Mouse (Mus musculus) monocyte, adult 2 months (primary cell): Measurements from ENCODE around the gene Otud3.
A peak's percentile ranks its signal among the peaks of the same experiment; 100 is the strongest.
"Not testable (repeated sequence)": the region's sequence is repeated elsewhere in the genome, so short reads cannot be mapped to it uniquely, and the experiment has no call there.

Experiments used
- DNase-seq, 2 experiments: peaks; one replicate each; pipeline ENCODE4 v3.0.0; 2022; ENCODE audit warnings: low spot score in 2 of 2, low read depth in 1 of 2

Gene Otud3

DNA sequence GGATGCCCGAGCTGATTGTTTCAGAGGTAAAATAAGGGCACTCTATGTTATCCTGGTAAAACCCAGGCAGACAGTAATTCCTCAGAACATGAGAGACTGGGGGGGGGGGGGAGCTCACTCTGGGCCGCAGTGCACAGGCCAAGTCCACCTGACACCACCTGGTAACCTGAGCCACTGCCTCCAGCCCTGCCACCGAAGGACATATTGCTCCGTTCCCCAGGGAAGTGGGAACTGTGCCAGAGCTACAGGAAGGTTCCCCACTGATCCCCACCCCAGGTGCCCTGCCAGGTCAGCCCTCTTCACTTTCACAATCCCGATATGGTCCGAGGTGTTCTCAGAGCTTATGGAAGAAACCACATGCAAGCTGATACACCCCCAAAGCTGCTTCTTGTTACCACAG, 21.1 kb downstream of the Otud3 start:
- no peak for DNase-seq

- no peak for DNase-seq
Measured at GRCm38 (mm10) chr4:138889635-138890034, 24.1 kb downstream of the Otud3 start.

GRCm38 (mm10) chr4:138889165-138889564, 24.6 kb downstream of the Otud3 start:
- DNase-seq = no peak

GRCm38 (mm10) chr4:138884261-138884660, 29.5 kb downstream of the Otud3 start:
- DNase-seq = peak; percentile 71 to 79

DNA sequence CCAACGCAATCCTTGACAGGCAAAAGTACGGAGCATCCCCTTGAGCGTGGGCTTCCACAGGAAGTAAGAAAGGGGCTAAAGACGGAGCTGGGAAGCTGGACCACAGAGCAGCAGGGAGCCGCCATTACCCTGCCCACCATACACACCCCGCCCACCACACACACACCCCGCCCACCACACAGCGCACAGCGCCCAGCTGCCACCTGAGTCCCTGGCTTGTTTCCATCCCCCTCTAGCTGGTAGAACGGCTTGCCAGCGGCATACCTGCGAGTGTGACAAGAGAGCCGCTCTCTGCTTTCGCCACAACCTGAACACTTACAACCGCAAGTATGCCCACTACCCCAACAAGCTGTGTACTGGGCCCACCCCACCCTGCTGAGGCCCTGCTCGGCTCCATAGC, 31.6 kb downstream of the Otud3 start:
- no peak for DNase-seq

DNA sequence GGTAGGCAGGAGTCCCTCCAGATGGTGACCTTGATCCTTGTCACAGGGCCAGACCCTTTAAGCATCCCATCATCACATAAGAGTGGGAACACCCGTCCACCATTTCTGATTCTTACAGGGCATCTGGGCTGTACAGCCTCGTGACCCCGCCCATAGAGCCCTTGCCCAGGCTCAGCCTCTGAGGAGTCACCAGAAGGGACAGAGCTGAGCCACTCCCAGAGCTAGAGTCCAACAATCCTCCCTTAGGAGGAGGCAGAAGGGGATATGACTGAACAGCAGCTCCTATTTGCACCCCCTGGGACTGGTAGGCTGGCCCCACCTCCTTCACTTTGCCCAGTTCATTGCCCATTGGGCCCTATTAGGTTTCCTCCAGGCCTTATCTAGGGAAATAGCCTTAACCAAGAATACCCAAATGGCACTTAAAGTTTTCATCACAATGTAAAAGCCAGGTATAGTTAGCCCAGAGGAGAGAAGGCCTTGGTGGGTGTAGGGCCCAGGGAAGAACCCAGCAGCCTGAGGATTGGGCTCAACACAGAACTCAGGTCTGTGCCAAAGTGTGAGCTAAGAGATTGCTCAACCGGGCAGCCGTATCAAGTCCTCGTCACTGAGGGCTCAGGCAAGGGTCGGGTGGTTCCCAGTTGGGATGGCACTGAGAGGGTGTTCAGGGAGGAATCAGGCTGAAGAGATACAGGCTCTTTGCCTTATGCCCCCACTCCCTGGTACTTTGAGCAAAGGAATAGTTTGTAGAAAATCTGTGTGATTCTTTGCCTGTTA, 32.7 kb downstream of the Otud3 start:
- DNase-seq = no peak

- DNase-seq = no peak
Measured at GRCm38 (mm10) chr4:138879808-138880207, 33.9 kb downstream of the Otud3 start.

DNA sequence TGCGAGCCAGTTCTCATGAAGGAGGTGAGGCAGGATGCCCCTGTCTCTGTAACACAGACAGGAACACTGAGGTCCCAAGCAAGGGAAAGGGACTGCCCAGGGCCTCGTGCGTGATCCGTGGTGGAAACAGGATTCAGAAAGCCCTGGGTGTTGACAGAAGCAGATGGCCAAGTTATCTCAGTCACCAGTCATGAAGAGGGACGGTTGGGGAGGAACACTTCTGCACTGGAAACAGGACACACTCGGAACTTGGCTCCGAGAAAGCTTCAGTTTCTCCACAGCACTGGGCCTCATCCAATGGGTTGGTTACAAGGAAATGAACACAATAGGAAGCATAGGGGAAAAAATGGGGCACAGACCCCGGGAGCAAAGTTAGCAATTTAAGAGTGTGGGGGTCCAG, 35.0 kb downstream of the Otud3 start:
- no peak for DNase-seq

- DNase-seq = no peak
Measured at GRCm38 (mm10) chr4:138877731-138878130, 36.0 kb downstream of the Otud3 start, which contains the start of gene Pla2g2e. Gene Pla2g2e (plus strand): TSS chr4:138877942.

- no peak for DNase-seq
Measured at GRCm38 (mm10) chr4:138875986-138876385, 37.8 kb downstream of the Otud3 start.

- not testable (repeated sequence) for DNase-seq
Measured at GRCm38 (mm10) chr4:138875275-138875674, 38.5 kb downstream of the Otud3 start.

GRCm38 (mm10) chr4:138873864-138874263, 39.9 kb downstream of the Otud3 start, which contains the start of gene Gm13030:
Gene Gm13030 (minus strand): TSS chr4:138873964.
- no peak for DNase-seq

GRCm38 (mm10) chr4:138868666-138869065, 45.1 kb downstream of the Otud3 start:
- no peak for DNase-seq

DNA sequence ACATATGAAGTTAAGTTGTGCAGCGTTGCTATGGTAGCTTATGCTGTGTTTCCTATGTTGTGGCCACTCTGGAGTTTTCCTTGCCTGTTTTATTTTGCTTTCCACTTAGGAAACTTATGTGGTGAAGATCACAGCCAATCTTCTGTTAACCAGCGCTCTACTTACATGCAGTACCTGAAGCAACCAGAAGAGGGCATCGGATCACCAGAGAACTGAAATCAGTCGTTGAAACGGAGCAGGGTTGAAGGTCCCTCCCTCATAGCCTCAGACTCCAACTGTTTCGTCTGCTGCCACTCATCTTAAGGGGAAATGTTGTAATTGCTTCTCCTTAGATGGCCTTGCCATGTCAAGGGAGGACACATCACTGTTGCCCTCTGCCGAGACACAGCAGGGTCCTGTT, 47.3 kb downstream of the Otud3 start:
- peak; percentile 22 to 44 for DNase-seq

- no peak for DNase-seq
Measured at GRCm38 (mm10) chr4:138865991-138866390, 47.8 kb downstream of the Otud3 start.

GRCm38 (mm10) chr4:138865092-138865491, 48.7 kb downstream of the Otud3 start:
- no peak for DNase-seq

GRCm38 (mm10) chr4:138863344-138863998, 50.3 kb downstream of the Otud3 start, which contains the start of gene Pla2g5:
Gene Pla2g5 (minus strand): TSS chr4:138863482.
- no peak for DNase-seq

- DNase-seq = no peak
Measured at GRCm38 (mm10) chr4:138859728-138860127, 54.0 kb downstream of the Otud3 start.

DNA sequence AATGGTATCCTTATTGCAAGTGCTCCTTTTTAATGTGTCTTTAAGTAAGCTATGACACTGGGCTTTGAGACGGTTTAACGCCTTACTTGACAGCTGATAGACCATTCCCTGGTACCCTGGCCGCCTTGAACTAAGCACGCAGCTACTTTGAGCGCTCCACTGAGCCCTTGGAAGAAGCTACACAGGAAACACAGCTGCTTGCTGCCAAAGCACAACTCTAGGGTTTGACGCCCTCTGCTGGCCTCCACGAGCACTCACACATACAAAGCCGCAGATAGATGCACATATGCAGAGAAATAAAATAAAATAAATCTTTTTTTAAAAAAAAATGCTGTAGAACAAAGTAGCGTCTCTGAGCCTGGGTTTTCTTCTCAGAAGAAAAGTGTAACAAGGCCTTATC, 54.5 kb downstream of the Otud3 start:
- no peak for DNase-seq

GRCm38 (mm10) chr4:138858446-138858845, 55.3 kb downstream of the Otud3 start:
- DNase-seq = no peak

- no peak for DNase-seq
Measured at GRCm38 (mm10) chr4:138857576-138857975, 56.2 kb downstream of the Otud3 start.

- peak; percentile 32 to 47 for DNase-seq
Measured at GRCm38 (mm10) chr4:138856491-138856890, 57.3 kb downstream of the Otud3 start.
